Mouse (Mus musculus): ENCODE results near the gene Cd82. TPM values are rescaled to one million over a fixed set of nuclear protein-coding genes. Genes with fewer than 3 reads are reported as not detected.
A peak's percentile ranks its signal among the peaks of the same experiment; 100 is the strongest.

The Cd82 gene
- polyA plus RNA-seq, 1 experiment from 2014 or later, result 22.2 TPM

DNA sequence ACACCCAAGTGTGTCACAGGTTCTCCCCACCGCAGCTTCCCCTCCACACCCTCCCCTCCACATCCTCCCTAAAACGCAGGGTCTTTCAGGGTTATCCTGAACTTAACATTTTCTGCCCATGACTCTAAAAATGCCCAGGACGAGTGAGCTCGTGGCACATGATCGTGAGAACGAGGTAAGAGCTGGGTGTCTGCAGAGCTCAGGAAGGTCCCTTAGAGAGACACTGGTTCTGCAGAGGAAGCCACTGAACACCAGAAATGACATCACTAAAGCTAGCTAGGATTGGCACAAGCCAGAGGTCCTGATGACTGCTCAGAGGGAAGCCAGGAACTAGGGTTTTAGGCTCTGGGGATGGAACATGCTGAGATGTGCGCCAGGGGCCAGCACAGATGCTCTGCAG is 18.7 kb downstream of the Cd82 start:
- Histone ChIP-seq H3K27ac (ENCODE audit: low read depth) (no peak overlapping the region), H3K4me3 (ENCODE audit: low read depth, low read length) (no peak overlapping the region), H3K4me1 (ENCODE audit: insufficient read depth) (no peaks in the 10 kb centered on the region), H3K9me3 (ENCODE audit: low read depth, low read length) (no peaks in the 10 kb centered on the region), H3K27me3 (ENCODE audit: insufficient read depth, low read length) (no peaks in the 10 kb centered on the region), H3K9ac (no peak overlapping the region), H3K4me2 (no peak overlapping the region), H3K36me3 (ENCODE audit: insufficient read depth) (no peaks in the 10 kb centered on the region)
- WGBS, result 76% methylated on average over 7 of the region's 7 CpGs
- DNase-seq, result no peak
- ATAC-seq (ENCODE audit: insufficient read depth), result no peak
- no peak for TF ChIP-seq CTCF (IDR thresholded peaks at IDR 0.05; ENCODE audit: low read depth)

DNA sequence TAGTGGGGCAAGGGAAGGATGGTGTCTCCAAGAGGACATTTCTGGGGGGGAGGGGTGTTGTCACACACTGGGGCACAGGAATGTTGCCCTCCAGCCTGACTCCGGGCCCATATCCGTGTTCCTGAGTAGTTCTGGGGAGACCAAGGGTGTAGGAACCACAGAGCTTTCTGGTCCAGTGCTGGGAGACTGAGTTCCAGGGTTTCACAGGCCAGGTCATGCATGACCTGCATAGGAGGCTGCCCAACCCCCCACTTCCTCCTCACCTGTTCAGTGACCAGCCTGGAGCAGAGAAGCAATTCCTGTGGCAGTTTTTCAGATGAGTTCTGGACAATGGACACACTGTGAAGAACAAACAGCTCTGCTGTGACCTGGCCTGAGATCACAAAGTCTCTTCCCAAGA is 19.8 kb downstream of the Cd82 start:
- no peak overlapping the region for H3K9ac ChIP-seq
- DNase-seq (no peak), ATAC-seq (ENCODE audit: insufficient read depth) (no peak)
- H3K4me2 ChIP-seq, result no peak overlapping the region
- no peaks in the 10 kb centered on the region for H3K4me1 ChIP-seq (ENCODE audit: insufficient read depth)
- H3K36me3 ChIP-seq (ENCODE audit: insufficient read depth), result no peaks in the 10 kb centered on the region
- no peak overlapping the region for H3K4me3 ChIP-seq (ENCODE audit: low read depth, low read length)
- no peak overlapping the region for H3K27ac ChIP-seq (ENCODE audit: low read depth)
- no peaks in the 10 kb centered on the region for H3K27me3 ChIP-seq (ENCODE audit: insufficient read depth, low read length)
- H3K9me3 ChIP-seq (ENCODE audit: low read depth, low read length), result no peaks in the 10 kb centered on the region
- WGBS, result 50% methylated on average over 2 of the region's 2 CpGs
- TF ChIP-seq CTCF (IDR thresholded peaks at IDR 0.05; ENCODE audit: low read depth), result no peak

DNA sequence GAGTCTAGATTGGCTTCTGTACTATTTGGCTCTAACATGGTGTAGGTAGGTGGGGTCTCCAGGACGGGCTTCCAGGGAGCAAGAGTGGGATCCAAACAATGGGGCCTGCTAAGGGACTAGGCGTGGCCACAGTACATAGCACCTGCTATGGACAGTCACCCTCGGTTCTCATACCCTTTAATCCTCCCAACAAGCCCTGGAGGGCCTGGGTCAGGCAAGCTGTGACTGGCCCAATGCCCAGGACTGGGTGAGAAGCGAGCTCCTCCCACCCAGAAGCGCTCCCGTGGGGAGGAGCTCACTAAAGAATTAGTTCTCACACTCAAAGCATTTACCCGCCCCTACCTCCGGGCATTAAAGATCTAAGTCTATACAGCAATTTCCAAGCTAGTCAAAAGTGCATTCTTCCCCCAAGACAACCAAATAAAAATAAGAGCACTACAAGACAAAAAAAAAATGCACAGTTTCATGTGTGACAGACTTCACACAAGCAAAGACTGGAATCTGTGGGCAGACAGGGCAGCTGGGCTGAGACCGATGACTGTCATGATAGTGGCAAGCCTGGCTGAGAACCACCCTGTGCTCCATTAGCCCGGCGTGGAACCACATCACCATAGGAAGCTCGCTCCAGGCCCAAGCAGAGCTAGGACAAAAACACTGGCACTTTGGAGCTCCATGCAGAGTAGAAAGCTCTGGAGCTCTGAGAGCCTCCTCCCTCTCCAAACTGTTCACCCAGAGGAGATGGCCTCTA is 23.0 kb downstream of the Cd82 start:
- WGBS, result 52% methylated on average over 12 of the region's 12 CpGs
- no peaks in the 10 kb centered on the region for H3K27me3 ChIP-seq (ENCODE audit: insufficient read depth, low read length)
- H3K4me1 ChIP-seq (ENCODE audit: insufficient read depth), result 0 out of 2 replicates have a peak, but pooled peaks cover 2% of the 10 kb centered on the region
- peak; percentile 68 for DNase-seq
- no peaks in the 10 kb centered on the region for H3K36me3 ChIP-seq (ENCODE audit: insufficient read depth)
- peak; percentile 35; the same call in 1 of the 2 replicates for ATAC-seq (ENCODE audit: insufficient read depth)
- no peak overlapping the region for H3K4me3 ChIP-seq (ENCODE audit: low read depth, low read length)
- H3K4me2 ChIP-seq, result no peak overlapping the region
- no peaks in the 10 kb centered on the region for H3K9me3 ChIP-seq (ENCODE audit: low read depth, low read length)
- H3K9ac ChIP-seq, result no peak overlapping the region
- H3K27ac ChIP-seq (ENCODE audit: low read depth), result 0 out of 2 replicates have a peak overlapping the region, but pooled peaks have one; percentile 5
- no peak for TF ChIP-seq CTCF (IDR thresholded peaks at IDR 0.05; ENCODE audit: low read depth)

DNA sequence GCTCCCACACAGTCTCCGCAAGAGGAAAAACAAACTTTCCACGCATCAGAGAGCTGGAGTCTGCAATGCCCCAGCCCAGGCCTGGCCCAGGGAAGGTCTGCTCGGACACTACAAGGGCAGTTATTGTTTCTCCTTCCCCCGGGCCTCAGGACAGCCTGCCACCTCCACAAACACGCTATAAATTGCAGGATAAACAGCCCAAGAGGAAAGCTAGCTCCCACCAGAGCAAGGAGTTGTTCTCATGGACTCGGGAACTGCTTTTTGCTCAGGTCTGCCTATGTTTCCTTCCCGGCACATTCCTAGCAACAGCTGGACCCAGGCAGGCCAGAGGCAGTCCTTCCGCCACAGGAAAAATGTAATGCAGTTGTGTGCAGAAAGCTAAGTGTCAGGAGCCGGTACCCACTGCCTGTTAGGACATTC is 23.6 kb downstream of the Cd82 start:
- TF ChIP-seq CTCF (IDR thresholded peaks at IDR 0.05; ENCODE audit: low read depth), result no peak
- no peak overlapping the region for H3K4me3 ChIP-seq (ENCODE audit: low read depth, low read length)
- DNase-seq (no peak), ATAC-seq (ENCODE audit: insufficient read depth) (peak; percentile 16; the same call in 1 of the 2 replicates)
- 0 out of 2 replicates have a peak, but pooled peaks cover 2% of the 10 kb centered on the region for H3K4me1 ChIP-seq (ENCODE audit: insufficient read depth)
- 49% methylated on average over 9 of the region's 9 CpGs for WGBS
- no peak overlapping the region for H3K9ac ChIP-seq
- no peak overlapping the region for H3K27ac ChIP-seq (ENCODE audit: low read depth)
- H3K27me3 ChIP-seq (ENCODE audit: insufficient read depth, low read length), result no peaks in the 10 kb centered on the region
- H3K36me3 ChIP-seq (ENCODE audit: insufficient read depth), result no peaks in the 10 kb centered on the region
- H3K9me3 ChIP-seq (ENCODE audit: low read depth, low read length), result no peaks in the 10 kb centered on the region
- H3K4me2 ChIP-seq, result no peak overlapping the region

DNA sequence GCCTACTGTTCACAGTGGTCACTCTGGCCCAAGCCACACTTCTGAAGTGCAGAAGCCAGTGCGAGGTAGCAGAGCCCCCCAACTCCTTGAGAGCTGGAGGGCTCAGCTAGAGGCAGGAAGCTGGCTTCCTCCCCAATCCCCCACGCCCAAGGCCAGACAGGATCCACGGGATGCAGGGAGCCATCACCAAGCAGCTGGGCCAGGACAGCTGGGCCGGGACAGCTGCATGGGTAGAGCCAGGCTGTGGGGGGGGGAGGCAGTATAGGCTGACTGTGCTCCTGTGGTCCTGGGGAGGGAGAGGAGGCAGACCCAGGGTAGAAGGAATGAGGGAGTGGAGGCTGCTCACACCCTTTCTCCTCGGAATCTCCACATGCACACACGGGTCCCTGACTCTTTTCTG is 24.6 kb downstream of the Cd82 start:
- ATAC-seq (ENCODE audit: insufficient read depth) (peak; percentile 40; the same call in 1 of the 2 replicates), DNase-seq (no peak)
- Histone ChIP-seq H3K27ac (ENCODE audit: low read depth) (no peak overlapping the region), H3K4me1 (ENCODE audit: insufficient read depth) (0 out of 2 replicates have a peak, but pooled peaks cover 2% of the 10 kb centered on the region), H3K36me3 (ENCODE audit: insufficient read depth) (no peaks in the 10 kb centered on the region), H3K4me3 (ENCODE audit: low read depth, low read length) (no peak overlapping the region), H3K9ac (no peak overlapping the region), H3K4me2 (no peak overlapping the region), H3K27me3 (ENCODE audit: insufficient read depth, low read length) (no peaks in the 10 kb centered on the region), H3K9me3 (ENCODE audit: low read depth, low read length) (no peaks in the 10 kb centered on the region)
- 44% methylated on average over 6 of the region's 6 CpGs for WGBS
- no peak for TF ChIP-seq CTCF (IDR thresholded peaks at IDR 0.05; ENCODE audit: low read depth)

DNA sequence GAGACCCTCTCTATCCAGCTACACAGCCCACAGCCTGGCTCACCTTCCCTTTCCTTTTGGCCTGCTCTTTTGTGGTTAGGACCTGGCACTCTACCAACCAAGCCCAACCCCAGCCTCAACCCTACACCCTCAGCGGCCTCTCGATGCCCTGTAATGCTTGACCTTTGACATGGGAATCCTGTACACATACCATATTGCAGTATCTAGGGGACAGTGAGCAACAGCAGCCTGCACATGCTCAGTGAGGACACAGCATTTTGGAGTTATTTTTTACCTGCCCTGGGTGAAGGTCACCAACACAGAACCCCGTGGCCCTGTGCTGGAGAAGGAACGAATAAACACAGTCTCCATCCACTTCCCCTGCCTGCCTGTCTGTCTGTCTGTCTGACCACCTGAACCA is 27.4 kb downstream of the Cd82 start:
- H3K9ac ChIP-seq, result no peak overlapping the region
- 54% methylated on average over 4 of the region's 4 CpGs for WGBS
- H3K4me3 ChIP-seq (ENCODE audit: low read depth, low read length), result no peak overlapping the region
- no peak overlapping the region for H3K4me2 ChIP-seq
- DNase-seq, result no peak
- H3K36me3 ChIP-seq (ENCODE audit: insufficient read depth), result no peaks in the 10 kb centered on the region
- no peak for ATAC-seq (ENCODE audit: insufficient read depth)
- no peak overlapping the region for H3K27ac ChIP-seq (ENCODE audit: low read depth)
- no peak for TF ChIP-seq CTCF (IDR thresholded peaks at IDR 0.05; ENCODE audit: low read depth)
- no peaks in the 10 kb centered on the region for H3K27me3 ChIP-seq (ENCODE audit: insufficient read depth, low read length)
- no peaks in the 10 kb centered on the region for H3K9me3 ChIP-seq (ENCODE audit: low read depth, low read length)
- H3K4me1 ChIP-seq (ENCODE audit: insufficient read depth), result 0 out of 2 replicates have a peak, but pooled peaks cover 6% of the 10 kb centered on the region

DNA sequence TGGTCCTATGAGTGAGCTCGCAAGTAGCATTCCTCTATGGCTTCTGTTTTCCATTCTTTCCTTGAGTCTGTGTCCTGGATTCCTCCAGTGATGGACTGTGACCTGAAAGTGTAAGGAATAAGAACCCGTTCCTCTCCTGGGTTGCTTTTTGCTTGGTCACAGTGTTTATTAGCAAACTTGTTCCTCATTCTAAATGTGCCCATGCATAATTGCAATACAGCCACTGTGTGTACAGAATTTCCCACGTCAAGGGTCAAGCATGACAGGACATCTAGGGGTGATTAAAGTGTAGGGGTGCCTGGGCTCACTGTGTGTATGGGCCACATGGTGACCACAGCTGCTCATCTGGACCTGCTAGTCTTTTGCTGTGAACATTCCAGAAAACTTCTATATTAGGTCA is 28.0 kb downstream of the Cd82 start:
- Histone ChIP-seq H3K4me2 (no peak overlapping the region), H3K4me1 (ENCODE audit: insufficient read depth) (0 out of 2 replicates have a peak, but pooled peaks cover 6% of the 10 kb centered on the region), H3K4me3 (ENCODE audit: low read depth, low read length) (no peak overlapping the region), H3K9me3 (ENCODE audit: low read depth, low read length) (no peaks in the 10 kb centered on the region), H3K36me3 (ENCODE audit: insufficient read depth) (no peaks in the 10 kb centered on the region), H3K27ac (ENCODE audit: low read depth) (no peak overlapping the region), H3K9ac (no peak overlapping the region), H3K27me3 (ENCODE audit: insufficient read depth, low read length) (no peaks in the 10 kb centered on the region)
- ATAC-seq (ENCODE audit: insufficient read depth) (no peak), DNase-seq (no peak)
- WGBS, result 86% methylated on average over 3 of the region's 3 CpGs
- TF ChIP-seq CTCF (IDR thresholded peaks at IDR 0.05; ENCODE audit: low read depth), result no peak
